Mouse (Mus musculus) layer of hippocampus, postnatal 10 days (tissue): ENCODE measurements around the gene P3h2. TPM values are rescaled to one million over a fixed set of nuclear protein-coding genes. Genes with fewer than 3 reads are reported as not detected.

Experiments used
- DNase-seq, 2 experiments: peaks; one replicate each; pipeline ENCODE4 v3.0.0; 2021; ENCODE audit warnings: low spot score in 2 of 2
- long read RNA-seq: library from polyadenylated mRNA; stranded (forward); transcript quantifications from one replicate; pipeline ENCODE4 v2.0.0, GENCODE M21; 2023
- total RNA-seq, 2 experiments: library from RNA; stranded (reverse); gene quantifications; 2 replicates each; pipeline ENCODE4 v1.2.3; 2021

Gene P3h2
- total RNA-seq, result 1 to 10 TPM; 4.5 to 5.1 TPM
- long read RNA-seq, result 0 reads

GRCm38 (mm10) chr16:26105115-26105974 lies at the start of gene P3h2:
Gene P3h2 (minus strand): TSS chr16:26105784.
- peak; percentile 45 to 67 for DNase-seq

GRCm38 (mm10) chr16:26152258-26152657 lies 46.7 kb upstream of the P3h2 start:
- DNase-seq, result no peak

- DNase-seq, result no peak
Observed at GRCm38 (mm10) chr16:26150943-26151342, 45.4 kb upstream of the P3h2 start.

- DNase-seq, result no peak
Observed at GRCm38 (mm10) chr16:26146853-26147252, 41.3 kb upstream of the P3h2 start.

GRCm38 (mm10) chr16:26131126-26131525 lies 25.5 kb upstream of the P3h2 start:
- DNase-seq, result no peak

GRCm38 (mm10) chr16:26106618-26107017 lies 1.0 kb upstream of the P3h2 start:
- DNase-seq, result no peak

- DNase-seq, result no peak
Observed at GRCm38 (mm10) chr16:26106041-26106617, 545 bp upstream of the P3h2 start.

- no peak for DNase-seq
Observed at GRCm38 (mm10) chr16:26104274-26104673, 1.3 kb downstream of the P3h2 start.

GRCm38 (mm10) chr16:26102856-26103255 lies 2.7 kb downstream of the P3h2 start:
- no peak for DNase-seq

- no peak for DNase-seq
Observed at GRCm38 (mm10) chr16:26100167-26100566, 5.4 kb downstream of the P3h2 start.

- DNase-seq, result no peak
Observed at GRCm38 (mm10) chr16:26095696-26096284, 9.8 kb downstream of the P3h2 start.

- no peak for DNase-seq
Observed at GRCm38 (mm10) chr16:26093888-26094287, 11.7 kb downstream of the P3h2 start.

GRCm38 (mm10) chr16:26088976-26089375 lies 16.6 kb downstream of the P3h2 start:
- DNase-seq, result no peak

- DNase-seq, result no peak
Observed at GRCm38 (mm10) chr16:26088240-26088639, 17.3 kb downstream of the P3h2 start.

- DNase-seq, result no peak
Observed at GRCm38 (mm10) chr16:26086955-26087354, 18.6 kb downstream of the P3h2 start.

GRCm38 (mm10) chr16:26085160-26085559 lies 20.4 kb downstream of the P3h2 start:
- DNase-seq, result no peak

GRCm38 (mm10) chr16:26082831-26083230 lies 22.8 kb downstream of the P3h2 start:
- DNase-seq, result no peak

- no peak for DNase-seq
Observed at GRCm38 (mm10) chr16:26082391-26082790, 23.2 kb downstream of the P3h2 start.

- DNase-seq, result no peak
Observed at GRCm38 (mm10) chr16:26078923-26079351, 26.6 kb downstream of the P3h2 start.

- DNase-seq, result no peak
Observed at GRCm38 (mm10) chr16:26078100-26078422, 27.5 kb downstream of the P3h2 start.

- DNase-seq, result no peak
Observed at GRCm38 (mm10) chr16:26077246-26078099, 28.1 kb downstream of the P3h2 start.
